Mouse (Mus musculus) hematopoietic stem cell, adult 5-6 weeks (primary cell): Measurements from ENCODE around the gene Rdh9. TPM values are rescaled to one million over a fixed set of nuclear protein-coding genes. Genes with fewer than 3 reads are reported as not detected.

Source experiments
- ATAC-seq, 2 experiments: fragments of 125-278 bp in 1 of 2; replicated peaks in 1 of 2; 2 replicates each; pipeline ENCODE4 v1.8.0; 2016 to 2017; ENCODE audit warnings: inconsistent platforms in 2 of 2, mild to moderate bottlenecking in 2 of 2, moderate number of reproducible peaks in 2 of 2, low read depth in 1 of 2, moderate TSS enrichment in 1 of 2; ENCODE audit not compliant: low FRiP score in 2 of 2, poor library complexity in 2 of 2, severe bottlenecking in 2 of 2, insufficient read depth in 1 of 2, low TSS enrichment in 1 of 2
- total RNA-seq: library from RNA; stranded (forward); fragments of 172-1452, 232-1000 nt; gene quantifications from 2 replicates; pipeline ENCODE4 v1.2.3, GENCODE M21; 2017

Gene Rdh9
- total RNA-seq: 0.20 TPM in 1 of 2 replicates, not detected in the other

- no peak for ATAC-seq
Observed at GRCm38 (mm10) chr10:127776011-127776410, at the start of gene Rdh9. Gene Rdh9 (plus strand): TSS chr10:127776386.

GRCm38 (mm10) chr10:127728437-127728836 is 47.7 kb upstream of the Rdh9 start:
- ATAC-seq: no peak

DNA sequence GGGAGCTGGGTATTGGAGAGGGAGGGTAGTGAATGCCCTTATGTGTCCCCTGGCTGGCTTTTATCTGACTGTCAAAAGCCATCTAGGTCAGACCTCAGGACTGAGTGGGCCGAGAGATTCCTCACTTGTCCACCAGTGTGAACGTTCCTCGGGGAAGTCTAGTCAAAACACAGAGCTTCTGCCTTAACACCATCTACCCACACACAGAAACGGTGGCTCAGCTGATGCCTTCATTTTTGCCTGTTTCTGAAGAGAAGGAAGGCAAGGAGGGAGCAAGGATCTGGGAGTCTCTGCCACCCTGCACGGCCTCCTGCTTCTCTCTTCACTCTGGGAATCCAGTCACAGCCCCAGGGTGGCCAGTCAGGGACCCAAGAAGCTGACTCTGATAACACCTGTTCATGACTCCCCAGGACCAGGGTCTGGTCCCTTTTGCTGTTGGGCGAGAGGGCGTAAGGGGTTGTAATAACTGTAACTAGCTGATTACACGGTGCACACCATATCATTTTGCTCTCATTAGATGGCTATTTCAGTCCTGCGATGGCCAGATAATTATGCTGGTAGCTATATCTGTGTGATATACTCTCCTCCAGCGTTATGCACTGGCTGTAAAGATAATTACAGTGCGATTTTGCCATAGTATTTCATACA is 45.8 kb upstream of the Rdh9 start:
- peak in 1 of 2 experiments; percentile 4; a peak in 1 of 4 replicates for ATAC-seq

DNA sequence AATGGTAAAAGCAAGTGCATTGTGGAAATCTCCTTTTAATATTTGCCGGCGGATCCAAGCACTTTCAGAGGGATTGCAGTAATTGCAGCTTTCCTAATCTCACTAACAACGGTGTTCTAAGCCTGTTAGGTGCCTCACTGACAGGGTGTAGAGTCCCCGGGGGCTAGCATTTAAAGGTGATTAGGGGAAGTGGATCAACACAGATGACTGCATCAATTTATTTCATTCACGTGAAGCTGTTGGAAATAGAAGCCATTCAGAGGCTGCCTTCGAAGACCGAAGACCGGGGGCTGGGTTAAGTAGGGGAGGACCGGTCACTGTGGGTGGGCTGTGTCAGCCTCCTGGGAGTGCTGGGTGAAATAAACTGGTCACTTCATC is 45.3 kb upstream of the Rdh9 start:
- ATAC-seq: no peak

DNA sequence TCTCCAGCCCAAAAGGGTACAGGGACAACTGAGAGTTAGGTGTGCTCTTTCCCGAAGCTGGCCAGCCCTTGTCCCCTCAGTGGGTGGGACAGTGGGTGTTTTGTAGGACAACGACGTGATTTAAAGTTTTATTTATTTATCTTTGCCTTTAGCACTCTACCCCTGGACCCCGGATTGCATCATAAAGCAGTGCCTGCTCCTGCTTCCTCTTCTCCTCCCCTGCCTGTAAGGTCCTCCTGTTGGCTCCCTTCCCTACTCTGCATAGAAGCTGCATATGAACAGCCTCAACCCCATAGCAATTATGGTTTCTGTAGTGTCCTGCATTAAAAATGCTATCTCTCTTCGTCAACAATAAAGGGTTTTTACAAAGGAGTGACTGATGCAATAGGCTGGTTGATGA is 44.8 kb upstream of the Rdh9 start:
- no peak for ATAC-seq

DNA sequence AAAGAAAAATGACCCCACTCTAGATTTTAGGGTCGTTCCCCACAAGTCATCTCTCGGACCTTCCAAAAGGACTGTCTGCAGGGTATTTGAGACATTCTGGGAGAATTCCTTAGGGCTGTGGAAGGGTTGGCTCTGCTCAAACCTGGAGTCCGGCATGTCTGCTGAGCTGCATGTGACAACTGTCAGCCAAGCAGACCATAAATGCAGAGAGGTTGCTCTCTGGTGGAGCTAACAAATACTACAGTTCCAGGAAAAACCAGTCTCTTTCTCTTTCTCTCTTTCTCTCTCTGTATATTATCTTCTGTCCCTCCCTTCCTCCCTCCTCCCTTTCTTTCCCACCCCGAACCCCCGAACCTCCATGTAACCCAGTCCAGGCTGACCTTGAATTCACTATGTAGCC is 41.8 kb upstream of the Rdh9 start:
- no peak for ATAC-seq

DNA sequence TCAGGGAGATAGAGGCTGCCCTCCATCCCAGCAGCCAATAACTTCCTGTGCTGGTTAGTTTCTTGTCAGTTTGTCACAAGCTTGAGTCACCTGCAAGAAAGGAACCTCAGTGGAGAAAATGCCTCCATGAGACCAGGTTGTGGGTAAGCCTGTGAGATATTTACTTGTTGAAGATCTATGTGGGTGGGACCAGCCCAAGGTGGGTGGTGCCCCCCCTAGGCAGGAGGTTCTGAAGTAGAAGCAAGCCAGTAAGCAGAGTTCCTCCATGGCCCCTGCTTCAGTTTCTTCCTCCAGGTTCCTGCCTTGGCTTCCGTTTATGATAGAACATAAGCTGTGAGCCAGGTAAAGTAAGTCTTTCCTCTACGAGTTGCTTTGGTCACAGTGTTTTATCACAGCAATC is 39.9 kb upstream of the Rdh9 start:
- ATAC-seq: no peak

DNA sequence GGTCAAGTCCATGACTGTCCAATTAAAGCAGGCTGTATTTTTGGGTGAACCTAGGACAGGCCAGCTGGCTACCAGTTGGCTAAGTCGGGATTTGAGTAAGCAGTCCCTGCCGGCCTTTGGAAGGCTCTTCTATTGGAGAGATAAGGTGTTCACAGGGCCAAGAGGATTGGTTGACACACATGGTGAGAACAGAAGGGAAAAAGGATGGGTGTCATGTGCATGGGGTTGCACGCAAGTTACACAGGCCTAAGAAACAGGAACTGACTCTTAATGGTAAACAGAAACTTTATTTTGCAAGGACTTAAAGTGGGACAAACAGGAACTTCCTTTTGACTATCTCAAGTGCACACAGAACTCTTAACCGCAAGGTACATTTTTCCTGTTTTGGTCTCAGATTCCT is 39.3 kb upstream of the Rdh9 start:
- ATAC-seq: peak; percentile 69 to 71

GRCm38 (mm10) chr10:127737552-127737951 is 38.6 kb upstream of the Rdh9 start:
- 0 out of 4 replicates have a peak, but pooled peaks of 1 of the 2 experiments have one; percentile 1 for ATAC-seq

DNA sequence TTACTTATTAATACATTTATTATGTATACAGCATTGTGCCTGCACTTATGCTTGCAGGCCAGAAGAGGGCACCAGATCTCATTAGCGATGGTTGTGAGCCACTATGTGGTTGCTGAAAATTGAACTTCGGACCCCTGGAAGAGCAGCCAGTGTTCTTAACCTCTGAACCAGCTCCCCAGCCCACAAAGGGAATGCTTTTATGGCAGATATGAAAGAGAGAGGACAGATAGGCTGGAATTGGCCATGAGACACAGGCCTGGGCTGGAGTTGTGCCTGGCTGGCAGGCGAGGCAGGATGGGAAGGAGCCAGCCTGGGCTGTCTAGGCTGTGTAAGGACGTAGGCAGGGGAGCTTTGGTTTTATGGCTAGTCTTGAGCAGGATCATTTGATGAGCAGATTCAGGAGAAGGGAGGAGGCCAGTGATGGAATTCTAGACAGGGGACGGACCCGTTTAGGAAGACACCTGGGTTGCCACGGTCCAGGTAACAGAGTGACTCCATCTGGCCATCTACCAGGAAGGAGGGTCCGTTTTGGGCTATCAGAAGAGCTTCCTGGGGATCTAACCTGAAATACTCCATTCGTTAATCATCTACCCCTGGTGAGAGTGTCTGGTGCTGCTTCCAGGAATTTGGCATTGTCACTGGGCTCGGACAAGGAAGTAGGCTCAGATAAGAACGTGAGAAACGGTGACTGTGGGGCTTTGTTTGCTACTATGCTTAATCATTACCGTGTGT is 37.9 kb upstream of the Rdh9 start:
- ATAC-seq: no peak

GRCm38 (mm10) chr10:127739083-127739660 is 37.0 kb upstream of the Rdh9 start, which contains the start of gene Zbtb39:
Gene Zbtb39 (plus strand): TSS chr10:127739538.
- ATAC-seq: peak; percentile 50 to 59; a peak in 3 of 4 replicates

- no peak for ATAC-seq
Observed at GRCm38 (mm10) chr10:127739661-127740161, 36.5 kb upstream of the Rdh9 start.

DNA sequence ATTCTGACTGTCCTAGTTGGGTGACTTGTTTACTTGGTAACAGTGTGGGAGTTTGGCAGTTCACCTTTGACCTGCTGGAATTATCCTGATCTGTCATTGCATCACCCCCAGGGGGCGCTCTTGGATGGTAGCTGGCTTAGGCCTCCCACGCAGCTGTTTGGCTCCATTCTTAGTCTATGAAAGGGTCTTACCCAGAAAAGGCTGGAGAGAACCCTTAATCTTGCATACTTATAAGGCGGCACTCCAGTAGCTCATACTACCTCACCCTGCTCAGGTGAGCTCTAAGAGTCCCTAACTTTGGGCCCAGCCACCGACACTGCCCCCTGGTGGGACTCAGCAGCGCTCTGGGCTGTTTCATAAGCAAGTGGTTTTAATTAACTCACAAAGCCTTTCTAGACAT is 31.5 kb upstream of the Rdh9 start:
- peak; percentile 30 to 48; a peak in 2 of 4 replicates for ATAC-seq

- no peak for ATAC-seq
Observed at GRCm38 (mm10) chr10:127745886-127746285, 30.3 kb upstream of the Rdh9 start.

DNA sequence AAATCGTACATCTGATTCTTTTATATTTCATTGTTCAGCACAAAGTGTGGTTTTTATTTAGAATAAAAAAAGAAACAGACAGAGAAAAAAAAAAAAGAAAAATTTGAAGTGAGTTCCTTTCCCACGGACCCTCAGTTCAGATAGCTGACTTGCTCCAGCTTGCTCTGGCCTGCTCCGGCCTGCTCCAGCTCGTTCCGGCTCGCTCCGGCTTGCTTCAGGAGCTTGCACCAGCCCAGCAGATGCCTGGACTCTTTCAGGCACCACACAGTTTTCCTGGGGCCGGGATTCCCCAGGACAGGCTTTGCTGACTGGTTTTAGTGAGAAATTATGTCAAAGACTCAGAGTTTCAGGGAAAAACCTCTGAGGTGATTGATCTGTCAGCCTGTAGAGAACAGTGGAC is 28.9 kb upstream of the Rdh9 start:
- ATAC-seq: no peak

DNA sequence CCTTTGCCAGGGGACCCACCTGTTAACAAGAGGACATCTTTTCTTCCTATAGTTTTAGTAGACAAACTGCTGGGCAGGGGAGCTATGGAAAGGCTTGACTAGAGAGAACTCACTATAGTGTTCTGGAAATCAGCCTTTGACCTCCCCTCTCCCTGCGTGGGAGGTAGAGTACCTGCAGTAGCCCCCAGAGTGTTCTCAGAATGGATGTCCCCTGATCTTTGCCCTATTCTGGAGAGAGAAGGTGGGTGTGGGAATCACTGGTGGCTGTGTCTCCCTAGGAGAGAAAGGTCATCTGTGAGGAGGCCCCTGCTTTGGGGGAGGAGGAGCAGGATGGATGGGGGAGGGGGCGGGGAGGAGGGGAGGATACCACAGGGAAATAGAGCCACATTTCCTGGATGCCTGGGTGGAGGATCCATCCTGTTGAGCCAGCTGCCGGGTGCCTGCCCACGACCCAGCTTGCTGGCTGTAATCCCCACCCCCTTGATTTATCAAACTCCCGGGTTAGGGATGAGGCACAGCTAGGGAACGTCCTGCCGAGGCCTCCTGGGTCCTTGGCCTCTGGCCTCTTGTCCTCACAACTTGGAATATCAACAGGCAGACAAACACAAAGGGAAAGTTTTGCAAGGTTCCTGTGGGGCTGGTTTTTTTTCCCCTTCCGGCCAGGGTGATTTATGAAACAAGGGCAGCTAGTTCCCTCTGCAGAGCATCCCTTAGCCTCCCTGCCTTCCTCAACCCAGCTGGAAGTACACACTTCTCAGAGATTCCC is 27.2 kb upstream of the Rdh9 start:
- ATAC-seq: 0 out of 4 replicates have a peak, but pooled peaks of 1 of the 2 experiments have one; percentile 25

DNA sequence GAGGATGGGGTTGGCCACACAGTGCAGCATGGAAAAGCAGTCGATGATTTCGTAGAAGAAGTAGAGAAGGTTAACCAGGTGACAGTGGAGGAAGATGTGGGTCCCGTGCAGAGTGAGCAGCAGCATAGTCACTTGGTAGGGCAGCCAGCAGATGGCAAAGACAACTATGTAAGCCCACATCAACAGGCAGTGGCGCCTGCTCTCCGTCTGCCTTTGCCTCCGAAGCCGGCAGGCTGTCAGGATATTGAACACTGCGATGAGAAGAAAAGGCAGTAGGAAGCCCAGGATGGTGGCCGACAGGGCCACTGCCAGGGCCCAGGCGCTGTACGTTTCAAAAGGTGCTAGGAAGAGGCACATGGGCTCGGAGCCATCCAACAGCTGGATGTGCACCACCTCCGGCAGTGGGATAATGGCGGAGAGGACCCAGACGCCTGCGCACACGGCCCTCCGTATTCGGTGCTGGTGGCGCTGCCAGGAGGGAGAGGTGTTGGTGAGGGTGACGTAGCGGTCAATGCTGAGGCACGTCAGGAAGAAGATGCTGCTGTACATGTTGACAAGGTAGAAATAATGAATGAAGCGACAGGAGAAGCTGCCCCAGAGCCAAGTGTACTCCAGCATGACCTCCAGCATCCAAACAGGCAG is 25.9 kb upstream of the Rdh9 start:
- no peak for ATAC-seq
